Mouse (Mus musculus) heart, adult 18-20 months (tissue): ENCODE measurements around the gene Tnk2. TPM values are rescaled to one million over a fixed set of nuclear protein-coding genes. Genes with fewer than 3 reads are reported as not detected.

Experiments
- DNase-seq, 2 experiments: peaks; one replicate each; pipeline ENCODE4 v3.0.0; 2021 to 2022; ENCODE audit warnings: mixed read lengths in 1 of 2
- long read RNA-seq, 2 experiments: library from polyadenylated mRNA; stranded (forward); transcript quantifications; one replicate each; pipeline ENCODE4 v2.0.0; 2021
- total RNA-seq, 2 experiments: library from RNA; stranded (reverse); gene quantifications; 2 replicates each; pipeline ENCODE4 v1.2.3; 2021

Tnk2 gene
- total RNA-seq = 10 to 100 TPM; 20.5 to 22.0 TPM
- long read RNA-seq, experiment 1, full-length matches to known transcripts = 1 of 2 reads
- long read RNA-seq, experiment 1, partial matches to known transcripts = 1 of 2 reads
- long read RNA-seq, experiment 1, other reads (novel, unspliced or antisense) = 0 of 2 reads
- long read RNA-seq, experiment 2, partial matches to known transcripts = 0 of 1 reads
- long read RNA-seq, experiment 2, other reads (novel, unspliced or antisense) = 1 of 1 reads

GRCm38 (mm10) chr16:32643661-32644061 is at the start of gene Tnk2:
Gene Tnk2, plus strand, starts transcription at chr16:32643874.
- DNase-seq = peak; percentile 93

DNA sequence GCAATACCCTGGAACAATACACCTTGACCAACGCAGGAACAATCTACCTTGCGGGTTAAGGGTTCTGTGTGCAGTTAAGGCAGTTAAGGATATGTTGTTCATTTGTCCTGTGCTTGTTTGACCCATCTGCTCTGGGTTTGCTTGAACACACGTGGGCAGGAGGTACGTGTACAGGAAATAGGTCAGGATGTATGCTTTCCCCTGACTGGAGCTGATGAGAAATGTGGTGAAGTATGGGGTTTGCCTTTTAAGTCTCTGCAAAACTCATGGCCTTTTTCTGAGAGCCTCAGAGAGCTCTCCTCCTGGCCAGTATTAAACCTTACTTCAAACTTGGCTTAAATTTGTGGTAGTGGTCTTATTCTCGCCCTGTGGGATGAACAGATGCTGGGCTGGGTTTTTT is 49.8 kb upstream of the Tnk2 start:
- DNase-seq = no peak

DNA sequence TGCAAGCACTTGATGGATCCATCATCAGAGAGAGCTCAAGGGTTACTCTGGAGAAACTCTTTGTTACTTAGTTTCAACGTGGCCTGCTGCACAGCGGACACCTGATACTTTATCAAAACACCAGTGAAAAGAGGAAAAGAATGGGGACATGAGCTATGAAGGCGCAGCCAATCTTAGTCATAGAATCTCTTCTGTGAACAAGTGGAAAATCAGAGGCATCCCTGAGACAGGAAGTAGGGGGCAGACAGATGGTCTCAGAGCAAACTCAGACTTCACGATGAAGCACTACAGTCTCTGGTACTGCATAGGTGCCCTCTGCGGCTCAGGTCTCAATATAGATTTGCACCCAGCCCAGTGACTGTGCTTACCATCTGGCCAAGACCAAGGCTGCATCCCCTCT is 49.0 kb upstream of the Tnk2 start:
- no peak for DNase-seq

GRCm38 (mm10) chr16:32595142-32595855 is 48.4 kb upstream of the Tnk2 start:
- DNase-seq = peak in 1 of 2 experiments; percentile 41

DNA sequence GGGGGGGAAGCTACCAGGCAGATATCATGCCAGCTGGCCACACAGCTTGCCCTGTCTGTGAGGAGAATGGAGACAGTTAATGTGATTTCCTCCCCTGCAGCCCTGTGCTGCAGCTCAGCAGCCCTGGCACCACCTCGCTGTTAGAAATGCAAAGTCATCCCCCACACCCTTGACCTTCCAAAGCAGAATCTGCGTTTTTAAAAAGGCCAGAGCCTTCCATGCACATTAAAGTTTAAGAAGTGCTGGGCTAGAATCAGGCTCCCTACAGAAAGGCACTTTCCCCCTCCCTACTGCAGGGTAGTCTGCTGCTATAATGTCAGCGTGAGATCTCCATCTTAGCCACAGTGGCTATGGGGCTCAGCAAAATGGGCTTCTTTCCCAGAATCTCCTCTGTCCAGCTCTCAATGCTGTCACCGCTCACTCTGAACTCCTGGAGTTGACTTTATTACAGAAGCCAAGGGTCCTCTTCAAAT is 45.7 kb upstream of the Tnk2 start:
- peak; percentile 20 to 23 for DNase-seq

DNA sequence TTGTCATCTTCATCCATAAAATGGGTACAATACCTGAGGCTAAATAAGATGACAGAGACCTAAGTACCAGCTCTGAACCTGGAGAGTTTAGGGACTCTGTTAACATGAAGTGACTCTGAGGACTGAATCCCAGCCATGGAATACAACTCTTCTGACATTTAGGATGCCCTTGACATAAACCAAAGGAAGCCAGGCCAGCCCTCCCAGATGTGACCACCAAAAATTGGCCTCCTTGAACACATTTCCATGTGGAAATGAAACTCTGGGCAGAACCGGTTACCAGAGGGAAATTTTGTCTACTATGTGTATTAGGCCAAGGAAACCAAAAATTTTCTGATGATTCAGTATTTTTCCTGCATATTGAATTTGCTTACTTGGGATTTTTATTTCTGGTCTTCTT is 44.5 kb upstream of the Tnk2 start:
- peak in 1 of 2 experiments; percentile 24 for DNase-seq

DNA sequence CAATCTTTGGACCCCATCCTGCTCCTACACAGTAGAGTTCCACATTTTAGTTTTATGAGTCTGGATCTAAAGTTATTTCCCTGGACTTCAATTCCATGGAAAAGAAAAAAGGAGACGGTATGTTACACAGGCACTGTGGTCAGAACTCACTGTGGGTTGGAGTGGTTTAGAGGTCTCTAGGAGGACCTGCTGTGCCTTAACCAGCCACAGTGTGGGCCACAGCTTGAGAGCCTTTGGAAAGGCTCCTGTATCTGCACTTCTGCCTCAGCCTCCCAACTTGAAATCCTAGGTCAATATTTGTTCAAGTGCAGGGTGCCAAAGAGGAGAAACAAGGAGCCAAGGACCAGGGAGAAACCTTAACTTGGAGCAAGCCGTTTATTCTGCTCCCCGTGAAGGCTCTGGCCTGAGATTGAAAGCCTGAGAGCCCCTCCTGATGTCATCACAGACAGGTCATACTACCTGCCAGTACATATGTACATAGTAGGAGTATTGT is 41.4 kb upstream of the Tnk2 start:
- no peak for DNase-seq

DNA sequence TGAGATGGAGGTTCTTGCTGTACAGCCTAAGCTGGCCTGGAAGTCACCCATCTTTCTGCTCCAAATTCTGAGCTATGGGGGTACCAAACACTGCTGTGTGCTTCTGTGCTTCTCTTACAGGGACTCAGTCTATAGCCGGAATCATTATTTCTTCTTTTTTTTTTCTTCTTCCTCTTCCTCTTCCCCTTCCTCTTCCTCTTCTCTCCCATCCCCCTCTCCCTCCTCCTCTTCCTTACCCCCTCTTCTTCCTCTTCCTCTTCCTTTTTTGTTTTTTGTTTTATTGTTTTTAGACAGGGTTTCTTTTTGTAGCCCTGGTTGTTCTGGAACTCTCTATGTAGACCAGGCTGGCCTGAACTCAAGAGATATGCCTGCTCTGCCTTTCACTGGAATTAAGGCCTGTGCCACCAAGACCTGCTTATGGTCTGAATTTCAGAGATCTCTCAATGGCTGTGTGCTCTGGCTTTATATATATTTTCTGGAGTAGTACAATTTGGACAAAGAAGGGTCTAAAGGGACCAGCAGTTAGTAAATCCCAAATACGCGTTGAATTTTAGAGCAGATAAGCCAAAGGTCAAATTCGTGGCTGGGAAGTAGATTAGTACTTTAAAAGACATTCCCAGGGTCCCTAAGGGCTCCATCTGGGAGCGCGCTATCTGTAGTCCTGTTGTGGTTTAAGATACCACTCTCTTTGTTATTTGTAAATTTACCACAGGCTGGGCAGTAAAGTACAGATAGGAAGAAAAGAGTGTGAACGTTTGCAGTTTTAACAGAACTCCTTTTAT is 35.9 kb upstream of the Tnk2 start:
- DNase-seq = no peak

GRCm38 (mm10) chr16:32608344-32608711 is 35.3 kb upstream of the Tnk2 start:
- DNase-seq = no peak

DNA sequence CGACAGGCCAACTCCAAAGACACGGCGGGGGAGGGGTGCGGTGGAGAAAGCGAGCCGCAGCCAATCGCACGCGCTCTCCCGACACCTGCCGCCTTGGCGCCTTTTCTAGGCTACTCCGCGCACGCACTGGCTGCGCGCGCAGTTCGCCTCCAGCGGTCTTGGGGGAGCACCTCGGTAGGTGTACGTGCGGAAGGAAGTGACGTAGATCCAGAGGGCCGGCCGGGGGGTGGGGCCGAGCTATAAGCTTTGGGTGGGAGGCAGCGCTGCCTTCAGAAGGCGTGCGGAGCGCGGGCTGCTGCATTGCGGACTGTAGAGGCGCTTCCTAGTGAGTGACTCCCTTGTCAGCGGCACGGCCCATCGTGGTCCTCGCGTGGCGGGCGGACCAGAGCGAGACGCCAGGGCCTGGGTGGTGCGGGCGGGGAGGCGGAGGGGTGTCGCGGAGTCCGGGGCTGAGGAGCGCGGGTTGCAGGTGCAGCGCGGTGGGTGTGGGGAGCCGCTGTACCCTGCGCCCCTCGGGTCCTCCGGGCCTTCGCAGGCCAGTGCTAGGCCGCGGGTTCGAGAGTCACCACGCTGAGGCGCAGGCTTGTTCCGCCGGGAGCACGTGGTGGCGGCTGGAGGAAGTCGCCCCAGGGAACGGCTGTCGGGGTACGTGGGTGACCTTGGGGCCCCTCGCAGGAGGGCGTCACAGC is 34.8 kb upstream of the Tnk2 start, which contains the start of gene Tfrc:
Gene Tfrc (plus strand): TSS at position 209 of the 689 bp plus-strand sequence.
- peak; percentile 94 to 97 for DNase-seq

- DNase-seq = peak in 1 of 2 experiments; percentile 30
Measured at GRCm38 (mm10) chr16:32609401-32609779, 34.3 kb upstream of the Tnk2 start.

DNA sequence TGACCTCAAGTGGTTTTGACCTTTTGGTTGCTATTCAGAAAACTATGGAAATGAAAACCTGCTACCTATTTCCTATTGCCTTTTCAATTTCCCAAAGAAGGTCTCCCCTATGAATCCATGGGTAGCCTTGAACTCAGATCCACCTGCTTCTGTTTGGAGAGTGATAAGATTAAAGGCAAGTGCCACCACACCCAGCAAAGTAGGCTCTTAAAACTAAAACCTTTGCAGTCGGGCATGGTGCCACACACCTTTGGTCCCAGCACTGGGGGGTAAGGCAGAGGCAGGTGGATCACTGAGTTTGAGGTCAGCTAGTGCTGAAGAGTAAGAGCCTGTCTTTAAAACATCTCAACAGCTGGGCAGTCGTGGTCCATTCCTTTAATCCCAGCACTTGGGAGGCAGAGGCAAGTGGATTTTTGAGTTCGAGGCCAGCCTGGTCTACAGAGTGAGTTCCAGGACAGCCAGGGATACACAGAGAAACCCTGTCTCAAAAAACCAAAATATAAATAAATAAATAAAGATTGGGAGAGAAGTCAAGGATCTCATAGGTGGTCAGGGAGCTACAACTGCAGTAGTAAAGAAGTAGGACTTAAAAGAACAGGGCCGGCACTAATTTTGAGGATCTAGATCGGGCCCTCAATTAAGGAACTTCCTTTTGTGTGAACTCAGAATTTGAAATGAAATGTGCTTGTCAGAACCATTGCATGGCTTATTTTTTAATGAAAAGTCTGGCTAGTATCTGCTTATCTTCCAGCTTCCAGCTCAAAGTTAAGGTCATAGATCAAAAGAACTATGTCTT is 33.0 kb upstream of the Tnk2 start:
- no peak for DNase-seq

DNA sequence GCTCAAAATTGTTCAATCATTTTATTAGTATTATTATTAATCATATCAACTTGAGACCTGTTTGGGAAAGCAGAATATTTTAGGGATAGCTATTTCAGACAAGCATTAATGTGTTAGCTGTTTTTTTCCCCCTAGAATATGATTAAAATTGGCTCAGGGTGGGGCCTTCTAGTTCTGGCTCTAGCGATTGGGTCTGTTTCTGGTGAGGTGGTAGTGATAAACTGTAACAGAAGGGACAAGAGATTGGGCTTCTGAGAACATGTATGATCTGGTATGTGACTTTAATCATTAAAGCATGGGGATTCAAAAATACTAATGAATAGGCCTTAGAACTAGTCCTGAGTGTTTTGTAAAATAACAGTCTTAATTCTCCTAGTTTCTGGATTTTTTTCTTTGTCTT is 31.6 kb upstream of the Tnk2 start:
- DNase-seq = no peak

DNA sequence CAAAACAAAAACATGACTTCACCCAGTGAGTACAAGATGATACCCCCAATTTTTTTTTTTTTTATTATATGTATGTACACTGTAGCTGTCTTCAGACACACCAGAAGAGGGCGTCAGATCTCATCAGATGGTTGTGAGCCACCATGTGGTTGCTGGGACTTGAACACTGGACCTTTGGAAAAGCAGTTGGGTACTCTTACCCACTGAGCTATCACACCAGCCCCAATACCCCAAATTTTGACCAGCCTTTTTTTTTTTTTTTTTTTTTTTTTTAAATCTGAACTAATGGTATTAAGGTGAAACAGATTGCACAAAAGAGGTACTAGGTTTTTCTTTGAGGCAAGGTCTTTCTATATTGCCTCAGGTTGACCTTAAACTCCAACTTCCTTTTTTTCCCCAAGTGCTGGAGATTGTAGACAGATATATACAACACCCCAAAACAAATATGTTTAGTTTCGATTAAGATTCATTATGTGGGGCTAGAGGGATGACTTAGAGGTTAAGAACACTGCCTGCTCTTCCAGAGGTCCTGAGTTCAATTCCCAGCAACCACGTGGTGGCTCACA is 30.3 kb upstream of the Tnk2 start:
- no peak for DNase-seq

GRCm38 (mm10) chr16:32614047-32614446 is 29.6 kb upstream of the Tnk2 start:
- no peak for DNase-seq

- DNase-seq = no peak
Measured at GRCm38 (mm10) chr16:32618946-32619345, 24.7 kb upstream of the Tnk2 start.

- DNase-seq = no peak
Measured at GRCm38 (mm10) chr16:32628140-32628539, 15.5 kb upstream of the Tnk2 start.

- DNase-seq = no peak
Measured at GRCm38 (mm10) chr16:32632328-32632824, 11.3 kb upstream of the Tnk2 start.

- DNase-seq = no peak
Measured at GRCm38 (mm10) chr16:32633486-32634012, 10.1 kb upstream of the Tnk2 start.

DNA sequence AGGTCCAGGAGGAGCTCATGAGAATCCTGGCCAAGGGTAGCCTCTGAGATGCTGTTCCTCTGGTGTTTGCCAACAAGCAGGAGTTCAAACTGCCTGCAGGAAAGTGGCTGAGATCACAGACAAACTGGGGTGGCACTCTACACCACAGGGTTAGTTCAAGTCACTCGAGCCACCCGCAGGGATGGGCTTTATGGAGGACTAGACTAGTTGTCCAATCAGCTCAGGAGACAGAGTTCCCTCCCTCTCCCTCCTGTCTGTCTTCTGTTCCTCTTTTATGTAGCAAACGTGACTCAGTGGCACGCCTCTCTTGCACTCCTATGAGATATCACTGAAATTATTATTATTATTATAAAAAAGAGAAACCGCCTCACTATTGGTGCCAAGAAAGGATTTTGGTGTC is 9.5 kb upstream of the Tnk2 start:
- no peak for DNase-seq

DNA sequence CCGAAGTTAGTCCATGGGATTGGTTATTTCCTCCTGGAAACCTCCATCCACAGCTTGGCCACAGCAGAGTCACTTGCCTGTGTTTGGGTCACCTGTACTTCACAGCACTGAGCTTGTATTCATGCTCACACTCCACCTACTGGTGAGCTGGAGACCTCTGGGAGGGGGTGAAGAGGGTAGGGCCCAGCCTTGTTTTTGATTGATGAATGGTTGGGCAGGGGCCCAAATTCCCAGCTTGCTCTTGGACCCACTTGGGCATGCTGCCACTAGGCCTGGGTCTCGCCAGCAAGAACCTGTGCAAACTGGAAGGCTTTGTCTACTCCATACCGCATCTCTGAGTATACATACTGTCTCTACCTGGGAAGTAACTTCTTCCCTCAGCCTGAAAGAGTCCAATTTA is 8.4 kb upstream of the Tnk2 start:
- DNase-seq = no peak
